Mouse (Mus musculus): ENCODE results near the gene Gria4. TPM values are rescaled to one million over a fixed set of nuclear protein-coding genes. Genes with fewer than 3 reads are reported as not detected.
"Not testable (repeated sequence)": the region's sequence is repeated elsewhere in the genome, so short reads cannot be mapped to it uniquely, and the experiment has no call there.

Gria4 gene
- 10.5 and 16.9 TPM in 2 replicates for polyA plus RNA-seq (2014; fragmentation: Nextera tagmentation; extraction: Ambion mirVana)

DNA sequence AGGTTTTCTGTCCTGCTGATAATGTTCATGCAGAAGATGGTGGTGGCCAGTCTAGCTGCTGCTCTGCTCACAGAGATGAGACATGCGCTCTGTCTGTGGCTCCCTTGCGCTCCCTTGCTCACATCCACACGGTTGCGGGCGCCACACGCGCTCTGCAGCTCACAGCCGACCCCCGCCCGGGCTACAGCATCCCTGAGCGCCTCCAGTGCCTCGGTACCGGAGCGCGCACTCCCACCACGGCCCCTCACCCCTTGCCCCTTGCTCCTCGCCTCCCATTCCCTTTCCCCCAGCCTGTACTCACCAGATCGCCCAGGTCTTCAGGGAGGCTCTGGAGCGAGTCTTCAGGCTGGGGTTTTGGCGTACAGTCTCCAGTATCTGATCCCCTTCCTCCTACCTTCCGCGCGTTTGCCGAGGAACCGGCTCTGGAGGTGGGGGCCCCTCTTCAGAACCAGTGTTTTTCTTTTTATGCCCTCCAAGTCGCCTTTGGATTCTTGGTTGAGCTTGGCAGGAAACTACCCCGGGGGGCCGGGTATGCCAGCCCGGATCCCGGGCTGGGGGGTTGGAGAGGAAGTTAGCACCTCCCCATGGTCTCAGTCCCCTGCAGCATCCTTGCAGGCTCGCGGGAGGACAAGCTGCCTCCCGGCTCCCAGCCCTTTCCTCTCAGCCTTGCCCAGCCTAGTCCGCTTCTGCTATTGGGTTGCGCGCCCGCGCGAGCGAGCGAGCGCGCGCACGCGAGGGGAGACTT is at the start of gene Gria4:
Gria4 (minus strand) TSS at position 691 of the 745 bp plus-strand sequence.
- Histone ChIP-seq H3K27me3 (ENCODE audit: control insufficient read depth, insufficient read depth, low read length) (no peaks in the 10 kb centered on the region; the same call in 1 of the 2 replicates), H3K27ac (ENCODE audit: low read depth, low read length) (peak within 1 kb of the TSS; percentile 49; the same call in 1 of the 2 replicates), H3K4me3 (ENCODE audit: low read length) (peak within 1 kb of the TSS; percentile 57), H3K36me3 (ENCODE audit: control insufficient read depth, insufficient read depth, low read length) (no peaks in the 10 kb centered on the region), H3K9me3 (ENCODE audit: control insufficient read depth, low read length) (no peaks in the 10 kb centered on the region), H3K9ac (ENCODE audit: low read depth, low read length) (peak within 1 kb of the TSS; percentile 56), H3K4me2 (replicated peaks; ENCODE audit: low read depth, low read length) (peak within 1 kb of the TSS; percentile 81), H3K4me1 (ENCODE audit: control insufficient read depth, insufficient read depth, low read length) (no peaks in the 10 kb centered on the region)
- ATAC-seq (ENCODE audit: low FRiP score, low TSS enrichment): peak; percentile 97
- under 1% methylated on average over 46 of the region's 46 CpGs for WGBS

DNA sequence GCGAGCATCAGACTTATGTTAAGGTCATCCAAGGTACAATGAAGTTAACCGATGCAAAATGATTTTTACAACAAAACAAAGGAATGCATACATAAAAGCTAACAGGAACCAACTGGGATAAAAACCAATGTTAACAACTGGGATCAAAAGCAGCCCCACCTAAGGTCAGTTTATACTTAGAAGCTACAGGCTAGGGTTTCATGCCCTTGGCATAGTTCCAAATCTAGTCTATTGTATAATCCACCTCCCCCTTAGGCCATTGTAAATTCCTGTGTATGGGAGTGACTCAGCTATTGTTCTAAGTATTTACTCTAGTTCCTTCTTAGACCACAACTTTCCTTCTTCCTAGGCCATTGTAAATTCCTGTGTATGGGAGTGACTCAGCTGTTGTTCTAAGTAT is 14.9 kb upstream of the Gria4 start:
- WGBS: 84% methylated on average over 2 of the region's 2 CpGs
- not testable (repeated sequence) for H3K4me2 ChIP-seq (replicated peaks; ENCODE audit: low read depth, low read length); H3K27ac ChIP-seq (ENCODE audit: low read depth, low read length); H3K27me3 ChIP-seq (ENCODE audit: control insufficient read depth, insufficient read depth, low read length); H3K4me1 ChIP-seq (ENCODE audit: control insufficient read depth, insufficient read depth, low read length); H3K9me3 ChIP-seq (ENCODE audit: control insufficient read depth, low read length); H3K4me3 ChIP-seq (ENCODE audit: low read length); H3K36me3 ChIP-seq (ENCODE audit: control insufficient read depth, insufficient read depth, low read length); ATAC-seq (ENCODE audit: low FRiP score, low TSS enrichment); H3K9ac ChIP-seq (ENCODE audit: low read depth, low read length)

DNA sequence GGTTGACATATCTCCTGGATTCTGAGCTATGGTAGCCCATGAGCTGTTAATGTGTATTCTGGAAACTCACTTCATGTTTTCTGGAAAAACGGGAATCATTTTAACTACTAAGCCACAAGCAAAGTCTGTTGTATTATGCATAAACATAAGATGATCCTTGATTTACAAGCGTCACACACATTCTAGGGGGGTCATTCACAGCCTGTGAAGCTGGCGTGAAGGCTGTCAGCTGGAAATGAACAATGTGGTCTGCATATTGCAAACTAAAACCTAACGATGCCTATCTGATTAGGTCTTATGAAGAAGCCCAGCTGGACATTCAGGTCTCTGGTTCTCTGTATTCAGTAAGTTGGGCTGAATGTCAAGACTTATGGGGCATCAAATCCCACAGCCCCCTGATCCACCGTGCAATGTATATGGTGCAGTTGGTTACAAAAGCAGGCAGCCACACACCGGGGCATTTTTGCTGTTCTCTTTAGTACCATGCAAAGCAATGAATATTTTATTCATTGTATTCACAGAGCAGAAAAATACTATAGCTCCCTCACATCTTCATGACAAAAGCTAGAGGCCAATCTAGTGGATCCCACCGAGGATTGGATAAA is 7.2 kb upstream of the Gria4 start:
- ATAC-seq (ENCODE audit: low FRiP score, low TSS enrichment): no peak
- no peaks in the 10 kb centered on the region for H3K9me3 ChIP-seq (ENCODE audit: control insufficient read depth, low read length)
- no peak overlapping the region for H3K4me3 ChIP-seq (ENCODE audit: low read length)
- H3K27me3 ChIP-seq (ENCODE audit: control insufficient read depth, insufficient read depth, low read length): no peaks in the 10 kb centered on the region
- no peak overlapping the region for H3K9ac ChIP-seq (ENCODE audit: low read depth, low read length)
- no peaks in the 10 kb centered on the region for H3K4me1 ChIP-seq (ENCODE audit: control insufficient read depth, insufficient read depth, low read length)
- H3K4me2 ChIP-seq (replicated peaks; ENCODE audit: low read depth, low read length): no peak overlapping the region
- no peak overlapping the region for H3K27ac ChIP-seq (ENCODE audit: low read depth, low read length)
- H3K36me3 ChIP-seq (ENCODE audit: control insufficient read depth, insufficient read depth, low read length): no peaks in the 10 kb centered on the region
- WGBS: 70% methylated on average over 7 of the region's 7 CpGs

DNA sequence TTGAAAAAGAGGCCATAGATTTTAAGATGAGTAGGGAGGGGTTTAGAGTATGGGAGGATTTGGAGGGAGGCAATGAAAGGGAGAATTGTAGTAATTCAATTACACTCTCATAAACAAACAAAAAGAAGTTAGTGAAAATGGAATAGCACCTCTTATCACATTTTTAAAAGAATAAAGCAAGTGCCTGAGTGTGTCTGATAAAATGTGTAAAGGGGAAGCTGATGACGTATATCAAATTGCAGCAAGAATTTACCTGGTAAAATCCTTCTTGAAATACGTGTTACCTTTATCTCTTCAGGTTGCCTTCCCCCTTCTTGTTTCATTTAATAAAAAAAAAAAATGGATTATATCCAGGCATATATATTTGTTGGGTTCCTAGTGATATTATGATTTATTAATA is 1.4 kb upstream of the Gria4 start:
- H3K27ac ChIP-seq (ENCODE audit: low read depth, low read length): no peak overlapping the region
- H3K27me3 ChIP-seq (ENCODE audit: control insufficient read depth, insufficient read depth, low read length): no peaks in the 10 kb centered on the region; the same call in 1 of the 2 replicates
- WGBS: 91% methylated on average over 2 of the region's 2 CpGs
- H3K9me3 ChIP-seq (ENCODE audit: control insufficient read depth, low read length): no peaks in the 10 kb centered on the region
- H3K4me3 ChIP-seq (ENCODE audit: low read length): no peak overlapping the region
- no peaks in the 10 kb centered on the region for H3K36me3 ChIP-seq (ENCODE audit: control insufficient read depth, insufficient read depth, low read length)
- no peak overlapping the region for H3K9ac ChIP-seq (ENCODE audit: low read depth, low read length)
- H3K4me2 ChIP-seq (replicated peaks; ENCODE audit: low read depth, low read length): no peak overlapping the region
- H3K4me1 ChIP-seq (ENCODE audit: control insufficient read depth, insufficient read depth, low read length): no peaks in the 10 kb centered on the region
- no peak for ATAC-seq (ENCODE audit: low FRiP score, low TSS enrichment)

DNA sequence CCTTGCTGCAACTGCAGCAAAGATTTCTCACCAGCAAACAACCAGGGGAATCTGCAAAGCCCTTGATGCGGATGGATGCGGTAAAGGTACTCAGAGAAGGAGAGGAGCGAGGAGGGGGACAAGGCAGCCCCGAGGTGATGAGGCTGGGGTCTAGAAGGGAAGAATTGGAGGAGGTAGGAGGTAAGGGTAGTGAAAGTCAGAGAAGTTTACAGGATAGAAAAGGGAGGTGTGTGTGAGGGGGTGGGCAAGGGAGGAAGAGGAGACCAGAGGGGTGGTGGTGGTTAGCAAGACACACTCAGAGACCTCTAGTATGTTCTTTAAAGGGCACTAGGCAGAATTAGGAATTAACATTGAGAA is 233 bp upstream of the Gria4 start:
- Histone ChIP-seq H3K9me3 (ENCODE audit: control insufficient read depth, low read length) (no peaks in the 10 kb centered on the region), H3K27me3 (ENCODE audit: control insufficient read depth, insufficient read depth, low read length) (no peaks in the 10 kb centered on the region; the same call in 1 of the 2 replicates), H3K4me1 (ENCODE audit: control insufficient read depth, insufficient read depth, low read length) (no peaks in the 10 kb centered on the region), H3K4me2 (replicated peaks; ENCODE audit: low read depth, low read length) (peak overlapping the region; percentile 81), H3K27ac (ENCODE audit: low read depth, low read length) (peak overlapping the region; percentile 49; the same call in 1 of the 2 replicates), H3K9ac (ENCODE audit: low read depth, low read length) (peak overlapping the region; percentile 56; the same call in 1 of the 2 replicates), H3K4me3 (ENCODE audit: low read length) (peak overlapping the region; percentile 57), H3K36me3 (ENCODE audit: control insufficient read depth, insufficient read depth, low read length) (no peaks in the 10 kb centered on the region)
- 3% methylated on average over 4 of the region's 4 CpGs for WGBS
- ATAC-seq (ENCODE audit: low FRiP score, low TSS enrichment): no peak

DNA sequence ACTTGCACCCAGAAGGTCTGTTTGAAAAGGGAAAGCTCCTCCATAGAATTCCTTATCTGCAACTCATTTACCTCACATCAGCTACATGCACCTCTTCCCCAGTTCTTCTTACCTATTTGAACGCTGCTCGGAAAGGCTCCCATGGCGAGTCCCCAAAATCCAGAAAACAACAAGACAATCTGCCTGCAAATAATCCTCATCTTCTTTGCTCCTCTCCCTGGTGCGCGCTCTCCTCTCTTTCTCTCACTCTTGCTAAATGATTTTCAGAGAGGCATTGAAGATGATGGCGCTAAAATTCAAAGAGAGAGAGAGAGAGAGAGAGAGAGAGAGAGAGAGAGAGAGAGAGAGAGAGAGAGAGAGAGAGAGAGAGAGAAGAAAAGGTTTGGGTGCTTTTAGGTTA is 959 bp downstream of the Gria4 start:
- Histone ChIP-seq H3K9me3 (ENCODE audit: control insufficient read depth, low read length) (no peaks in the 10 kb centered on the region), H3K4me3 (ENCODE audit: low read length) (peak overlapping the region; percentile 57), H3K9ac (ENCODE audit: low read depth, low read length) (peak overlapping the region; percentile 56), H3K4me2 (replicated peaks; ENCODE audit: low read depth, low read length) (peak overlapping the region; percentile 81), H3K27ac (ENCODE audit: low read depth, low read length) (peak overlapping the region; percentile 49; the same call in 1 of the 2 replicates), H3K36me3 (ENCODE audit: control insufficient read depth, insufficient read depth, low read length) (no peaks in the 10 kb centered on the region), H3K4me1 (ENCODE audit: control insufficient read depth, insufficient read depth, low read length) (no peaks in the 10 kb centered on the region), H3K27me3 (ENCODE audit: control insufficient read depth, insufficient read depth, low read length) (no peaks in the 10 kb centered on the region; the same call in 1 of the 2 replicates)
- WGBS: 3% methylated on average over 6 of the region's 6 CpGs
- ATAC-seq (ENCODE audit: low FRiP score, low TSS enrichment): no peak

DNA sequence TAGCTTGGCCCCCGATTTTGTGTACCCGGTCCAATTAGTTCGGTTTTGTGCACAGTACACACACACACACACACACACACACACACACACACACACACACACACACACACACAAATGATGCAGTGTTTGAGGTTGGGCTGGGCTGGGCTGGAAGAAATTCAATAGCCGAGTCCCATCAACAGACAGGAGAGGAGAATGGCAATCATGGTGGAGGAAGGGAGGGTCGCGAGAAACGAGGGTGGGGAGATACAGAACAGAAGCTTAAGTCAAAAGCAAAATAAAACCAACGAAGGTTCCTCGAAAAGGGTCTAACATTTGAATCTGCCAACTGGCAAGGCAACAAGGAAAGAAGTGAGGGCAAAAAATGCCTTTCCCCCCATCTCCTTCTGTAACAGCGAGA is 1.6 kb downstream of the Gria4 start:
- peak overlapping the region; percentile 81 for H3K4me2 ChIP-seq (replicated peaks; ENCODE audit: low read depth, low read length)
- H3K27me3 ChIP-seq (ENCODE audit: control insufficient read depth, insufficient read depth, low read length): no peaks in the 10 kb centered on the region; the same call in 1 of the 2 replicates
- H3K9ac ChIP-seq (ENCODE audit: low read depth, low read length): peak overlapping the region; percentile 56; the same call in 1 of the 2 replicates
- no peaks in the 10 kb centered on the region for H3K9me3 ChIP-seq (ENCODE audit: control insufficient read depth, low read length)
- H3K4me3 ChIP-seq (ENCODE audit: low read length): peak overlapping the region; percentile 57
- WGBS: 32% methylated on average over 10 of the region's 10 CpGs
- no peak overlapping the region for H3K27ac ChIP-seq (ENCODE audit: low read depth, low read length)
- ATAC-seq (ENCODE audit: low FRiP score, low TSS enrichment): no peak
- H3K4me1 ChIP-seq (ENCODE audit: control insufficient read depth, insufficient read depth, low read length): no peaks in the 10 kb centered on the region
- no peaks in the 10 kb centered on the region for H3K36me3 ChIP-seq (ENCODE audit: control insufficient read depth, insufficient read depth, low read length)

DNA sequence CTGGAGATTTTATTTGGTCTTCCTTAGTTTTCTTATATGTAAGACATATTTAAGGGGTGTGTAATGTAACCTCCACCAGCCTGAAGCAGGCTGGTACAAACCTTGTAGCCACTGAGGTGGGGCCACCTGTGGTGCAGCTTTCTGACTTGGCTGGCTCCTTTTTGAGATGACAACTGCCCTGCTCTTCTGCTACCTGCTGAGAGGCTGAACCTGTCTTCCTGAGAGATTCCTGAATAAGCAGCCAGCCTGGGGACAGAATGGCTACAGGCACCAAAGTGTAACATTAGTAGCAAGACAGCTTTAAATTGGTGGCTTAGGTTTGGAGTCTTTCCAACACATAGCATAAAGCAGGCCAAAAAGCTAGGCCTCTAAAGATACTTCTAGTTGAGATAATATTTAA is 46.6 kb downstream of the Gria4 start:
- not testable (repeated sequence) for H3K4me1 ChIP-seq (ENCODE audit: control insufficient read depth, insufficient read depth, low read length); H3K9ac ChIP-seq (ENCODE audit: low read depth, low read length); H3K4me2 ChIP-seq (replicated peaks; ENCODE audit: low read depth, low read length); H3K27me3 ChIP-seq (ENCODE audit: control insufficient read depth, insufficient read depth, low read length); H3K4me3 ChIP-seq (ENCODE audit: low read length); H3K27ac ChIP-seq (ENCODE audit: low read depth, low read length); H3K36me3 ChIP-seq (ENCODE audit: control insufficient read depth, insufficient read depth, low read length); ATAC-seq (ENCODE audit: low FRiP score, low TSS enrichment); H3K9me3 ChIP-seq (ENCODE audit: control insufficient read depth, low read length)

DNA sequence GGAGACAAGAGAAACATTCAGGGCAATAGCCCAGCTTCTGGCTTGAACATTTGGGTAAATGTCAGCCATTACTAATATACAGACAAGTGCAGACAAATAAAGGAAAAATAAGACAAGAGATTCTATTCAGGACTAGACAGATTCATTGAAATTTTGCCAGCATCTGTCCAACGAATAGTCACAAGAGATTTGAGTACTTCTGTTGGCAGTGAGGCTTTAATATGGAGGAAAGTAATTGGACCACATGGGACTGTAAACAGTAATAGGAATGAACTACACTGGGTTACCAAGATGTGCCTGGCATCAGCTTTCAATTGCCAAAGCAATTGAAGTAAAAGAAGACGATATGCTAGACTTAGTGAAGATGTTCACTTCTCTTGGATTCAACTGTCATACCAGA is 81.9 kb downstream of the Gria4 start:
- no peak for ATAC-seq (ENCODE audit: low FRiP score, low TSS enrichment)
- H3K4me1 ChIP-seq (ENCODE audit: control insufficient read depth, insufficient read depth, low read length): no peaks in the 10 kb centered on the region
- no peaks in the 10 kb centered on the region for H3K27me3 ChIP-seq (ENCODE audit: control insufficient read depth, insufficient read depth, low read length)
- WGBS: 73% methylated on average over 2 of the region's 2 CpGs
- no peak overlapping the region for H3K27ac ChIP-seq (ENCODE audit: low read depth, low read length)
- no peaks in the 10 kb centered on the region for H3K9me3 ChIP-seq (ENCODE audit: control insufficient read depth, low read length)
- no peak overlapping the region for H3K9ac ChIP-seq (ENCODE audit: low read depth, low read length)
- H3K4me2 ChIP-seq (replicated peaks; ENCODE audit: low read depth, low read length): no peak overlapping the region
- H3K4me3 ChIP-seq (ENCODE audit: low read length): no peak overlapping the region
- H3K36me3 ChIP-seq (ENCODE audit: control insufficient read depth, insufficient read depth, low read length): no peaks in the 10 kb centered on the region
